Mouse (Mus musculus) neural tube, embryonic 11.5 days (tissue): Measurements from ENCODE around the gene Olfr1404. TPM values are rescaled to one million over a fixed set of nuclear protein-coding genes. Genes with fewer than 3 reads are reported as not detected.
"Not testable (repeated sequence)": the region's sequence is repeated elsewhere in the genome, so short reads cannot be mapped to it uniquely, and the experiment has no call there.

Source experiments
- ATAC-seq: fragments of 200-750 bp; cut with Nextera tagmentation; 2 replicates; pipeline ENCODE4 v1.8.0; 2017; ENCODE audit warnings: moderate number of reproducible peaks, mild to moderate bottlenecking, moderate TSS enrichment, moderate library complexity; ENCODE audit not compliant: insufficient read depth, low FRiP score, low TSS enrichment
- DNase-seq: peaks from one replicate; pipeline ENCODE4 v3.0.0-alpha.2; 2015; ENCODE audit warnings: low spot score
- H3K27ac ChIP-seq: fragments of 300-500 bp; sonication (generic); 2 replicates; pipeline ENCODE4 v1.5.1; 2014; ENCODE audit warnings: low read depth, mild to moderate bottlenecking, low read length
- H3K27me3 ChIP-seq: fragments of 300-500 bp; sonication (generic); 2 replicates; pipeline ENCODE4 v1.6.1; 2014; ENCODE audit warnings: mild to moderate bottlenecking, low read length, mixed read lengths; ENCODE audit not compliant: control insufficient read depth, insufficient read depth
- H3K36me3 ChIP-seq: fragments of 300-500 bp; sonication (generic); 2 replicates; pipeline ENCODE4 v1.6.1; 2014; ENCODE audit warnings: mild to moderate bottlenecking, low read length, moderate library complexity, mixed read lengths; ENCODE audit not compliant: control insufficient read depth, insufficient read depth
- H3K4me1 ChIP-seq: fragments of 300-500 bp; sonication (generic); 2 replicates; pipeline ENCODE4 v1.6.1; 2014; ENCODE audit warnings: low read length, mixed read lengths; ENCODE audit not compliant: control insufficient read depth, insufficient read depth
- H3K4me2 ChIP-seq: fragments of 300-500 bp; sonication (generic); 2 replicates; pipeline ENCODE4 v1.6.1; 2014; ENCODE audit warnings: low read depth, mild to moderate bottlenecking, moderate library complexity
- H3K4me3 ChIP-seq: fragments of 300-500 bp; sonication (generic); 2 replicates; pipeline ENCODE4 v1.5.1; 2014; ENCODE audit warnings: low read depth, low read length
- H3K9ac ChIP-seq: fragments of 300-500 bp; sonication (generic); 2 replicates; pipeline ENCODE4 v1.6.1; 2014; ENCODE audit warnings: mild to moderate bottlenecking, low read length
- H3K9me3 ChIP-seq: fragments of 300-500 bp; sonication (generic); 2 replicates; pipeline ENCODE4 v1.6.1; 2016; ENCODE audit warnings: low read length; ENCODE audit not compliant: control insufficient read depth
- WGBS: fragments of 180-500 bp; shearing (Covaris S2); extraction: QIAGEN DNeasy Blood & Tissue Kit; methylation state at CpG from one replicate; pipeline ENCODE4 v1.1.7; 2014; 5-methylcytosine and 5-hydroxymethylcytosine counted together
- polyA plus RNA-seq: library from polyadenylated mRNA; unstranded; fragments of >200 nt; fragmentation: Nextera tagmentation; extraction: Ambion mirVana; gene quantifications from 2 replicates; pipeline ENCODE4 v1.2.1, GENCODE M21; 2014

Gene Olfr1404
- polyA plus RNA-seq = not detected in 2 replicates

DNA sequence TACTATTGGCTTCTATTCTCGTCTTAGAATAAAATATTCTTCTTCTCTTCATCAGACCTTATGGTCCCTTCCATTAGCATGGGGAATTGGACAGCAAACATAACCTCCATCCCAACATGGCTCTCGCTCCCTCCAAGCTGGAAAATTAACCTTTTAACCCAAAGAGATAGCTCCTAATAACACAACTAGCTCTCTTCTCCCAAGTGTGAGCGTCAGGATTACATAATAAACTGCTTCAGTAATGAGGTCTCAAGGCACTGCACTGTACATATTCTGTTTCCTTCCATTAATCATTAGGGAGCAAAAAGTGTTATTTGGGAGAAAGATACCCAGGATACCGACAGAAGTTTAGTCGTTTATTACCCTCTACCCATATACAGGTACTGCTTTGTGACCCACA, at the start of gene Olfr1404:
Olfr1404 (plus strand) TSS at position 301 of the 400 bp plus-strand sequence.
- Histone ChIP-seq H3K4me2 (no peak within 1 kb of the TSS), H3K4me1 (no peaks in the 10 kb centered on the region), H3K9me3 (no peaks in the 10 kb centered on the region), H3K36me3 (no peaks in the 10 kb centered on the region), H3K4me3 (no peak within 1 kb of the TSS), H3K9ac (no peak within 1 kb of the TSS), H3K27me3 (no peaks in the 10 kb centered on the region), H3K27ac (no peak within 1 kb of the TSS)
- 82% methylated on average over 5 of the region's 5 CpGs for WGBS
- DNase-seq = no peak
- no peak for ATAC-seq

DNA sequence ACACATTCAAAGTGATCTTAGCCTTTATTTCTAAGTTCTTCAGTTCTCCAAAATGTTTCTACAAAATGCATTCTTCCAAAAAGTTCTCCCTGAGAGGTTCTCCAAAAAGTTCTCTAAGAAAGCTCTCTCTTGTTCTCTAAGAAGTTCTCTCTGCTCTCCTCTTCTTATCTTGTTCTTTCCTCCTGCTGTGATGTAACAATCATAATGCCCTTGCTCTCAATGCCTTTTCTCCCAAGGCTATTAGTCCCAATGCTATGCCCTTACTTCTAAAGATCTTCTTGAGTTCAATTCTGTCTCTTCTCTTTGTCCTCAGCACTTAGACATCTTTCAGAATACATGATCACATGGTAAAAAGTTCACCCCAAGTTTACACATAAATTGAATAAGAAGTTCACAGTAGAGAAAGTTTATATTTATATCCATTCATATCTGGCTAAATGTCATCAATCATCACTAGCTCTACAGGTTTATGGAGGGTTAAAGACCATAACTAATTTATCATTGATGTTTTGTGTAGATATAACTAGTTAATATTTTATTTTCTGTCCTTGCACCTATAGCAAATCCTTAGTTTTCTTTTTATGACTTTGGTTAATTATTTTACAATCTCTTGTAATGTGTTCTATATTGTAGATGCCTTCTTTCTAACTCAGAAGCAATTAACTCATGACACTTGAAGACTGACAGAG, 37.9 kb upstream of the Olfr1404 start:
- no peaks in the 10 kb centered on the region for H3K27me3 ChIP-seq
- DNase-seq (no peak), ATAC-seq (no peak; the same call in 1 of the 2 replicates)
- H3K4me3 ChIP-seq = no peak overlapping the region
- no peak overlapping the region for H3K27ac ChIP-seq
- H3K9me3 ChIP-seq = no peaks in the 10 kb centered on the region
- H3K4me1 ChIP-seq = no peaks in the 10 kb centered on the region
- H3K9ac ChIP-seq = no peak overlapping the region
- H3K4me2 ChIP-seq = no peak overlapping the region
- H3K36me3 ChIP-seq = no peaks in the 10 kb centered on the region

DNA sequence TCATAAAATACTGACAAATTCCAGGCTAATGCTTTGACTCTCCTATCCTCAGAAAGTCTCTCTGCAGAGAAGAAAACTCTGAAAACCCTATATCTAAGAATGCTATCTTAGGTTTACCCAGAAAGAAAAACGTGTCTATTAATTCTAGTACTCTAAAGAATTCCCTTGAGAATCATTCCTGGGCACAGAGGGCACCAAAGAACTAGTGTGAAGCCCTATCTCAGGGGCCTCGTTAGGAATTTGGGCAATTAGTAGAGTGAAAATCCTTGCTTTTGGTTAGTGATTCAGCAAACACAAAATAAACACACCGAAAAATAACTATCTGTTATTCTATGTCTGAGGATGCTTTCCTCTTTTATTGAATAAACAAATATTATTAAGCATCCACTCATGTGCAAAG, 21.7 kb upstream of the Olfr1404 start, which contains the start of gene Olfr1406:
Olfr1406 (minus strand) TSS at position 101 of the 400 bp plus-strand sequence.
- no peaks in the 10 kb centered on the region for H3K9me3 ChIP-seq
- H3K4me1 ChIP-seq = no peaks in the 10 kb centered on the region
- H3K9ac ChIP-seq = no peak within 1 kb of the TSS
- no peak within 1 kb of the TSS for H3K4me2 ChIP-seq
- WGBS = 69% methylated on average over 3 of the region's 3 CpGs
- H3K36me3 ChIP-seq = no peaks in the 10 kb centered on the region
- no peak within 1 kb of the TSS for H3K27ac ChIP-seq
- H3K4me3 ChIP-seq = no peak within 1 kb of the TSS
- H3K27me3 ChIP-seq = no peaks in the 10 kb centered on the region
- DNase-seq = no peak
- no peak for ATAC-seq

DNA sequence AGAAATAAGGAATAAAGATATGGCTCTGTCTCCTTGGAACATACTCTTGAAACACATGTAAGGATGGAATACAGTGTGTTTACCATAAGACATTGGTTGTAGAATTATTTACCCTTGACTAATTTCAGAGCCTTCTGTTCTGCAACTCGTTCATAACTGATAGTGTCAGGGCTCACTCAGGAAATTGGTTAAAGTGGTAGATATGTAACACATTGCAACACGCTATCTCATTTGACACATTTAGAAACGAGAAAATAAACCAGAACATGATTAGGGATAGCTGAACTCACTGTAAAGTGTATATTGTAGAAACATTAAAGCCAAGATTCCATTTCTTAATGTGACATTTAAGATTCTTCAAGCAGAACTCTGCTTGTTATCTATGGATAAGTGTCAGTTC, 20.1 kb upstream of the Olfr1404 start:
- H3K27me3 ChIP-seq = no peaks in the 10 kb centered on the region
- H3K9me3 ChIP-seq = no peaks in the 10 kb centered on the region
- no peak for DNase-seq
- H3K27ac ChIP-seq = no peak overlapping the region
- no peak overlapping the region for H3K4me2 ChIP-seq
- no peak for ATAC-seq
- WGBS = 85% methylated on average over 3 of the region's 3 CpGs
- H3K36me3 ChIP-seq = no peaks in the 10 kb centered on the region
- no peak overlapping the region for H3K9ac ChIP-seq
- H3K4me3 ChIP-seq = no peak overlapping the region
- H3K4me1 ChIP-seq = no peaks in the 10 kb centered on the region

GRCm38 (mm10) chr1:173196359-173196758, 15.8 kb upstream of the Olfr1404 start:
- DNase-seq = no peak
- no peaks in the 10 kb centered on the region for H3K36me3 ChIP-seq
- no peaks in the 10 kb centered on the region for H3K9me3 ChIP-seq
- no peak overlapping the region for H3K4me2 ChIP-seq
- H3K9ac ChIP-seq = no peak overlapping the region
- no peaks in the 10 kb centered on the region for H3K4me1 ChIP-seq
- no peak for ATAC-seq
- H3K27ac ChIP-seq = no peak overlapping the region
- WGBS = 89% methylated on average over 2 of the region's 2 CpGs
- H3K27me3 ChIP-seq = no peaks in the 10 kb centered on the region
- H3K4me3 ChIP-seq = no peak overlapping the region

GRCm38 (mm10) chr1:173197508-173197907, 14.7 kb upstream of the Olfr1404 start, which contains the start of gene Olfr218:
TSS of gene Olfr218 (plus strand) at chr1:173197808.
- DNase-seq = no peak
- no peaks in the 10 kb centered on the region for H3K4me1 ChIP-seq
- no peaks in the 10 kb centered on the region for H3K36me3 ChIP-seq
- no peak for ATAC-seq
- H3K4me3 ChIP-seq = no peak within 1 kb of the TSS
- H3K27ac ChIP-seq = no peak within 1 kb of the TSS
- no peaks in the 10 kb centered on the region for H3K27me3 ChIP-seq
- no peak within 1 kb of the TSS for H3K4me2 ChIP-seq
- no peaks in the 10 kb centered on the region for H3K9me3 ChIP-seq
- 84% methylated on average over 5 of the region's 5 CpGs for WGBS
- H3K9ac ChIP-seq = no peak within 1 kb of the TSS

- no peaks in the 10 kb centered on the region for H3K4me1 ChIP-seq
- no peaks in the 10 kb centered on the region for H3K36me3 ChIP-seq
- no peak for DNase-seq
- no peaks in the 10 kb centered on the region for H3K27me3 ChIP-seq
- H3K4me2 ChIP-seq = no peak overlapping the region
- ATAC-seq = no peak
- no peaks in the 10 kb centered on the region for H3K9me3 ChIP-seq
- no peak overlapping the region for H3K9ac ChIP-seq
- H3K27ac ChIP-seq = no peak overlapping the region
- no peak overlapping the region for H3K4me3 ChIP-seq
- WGBS = 94% methylated on average over 3 of the region's 3 CpGs
Observed at GRCm38 (mm10) chr1:173216481-173216880, 4.3 kb downstream of the Olfr1404 start.

- no peak within 1 kb of the TSS for H3K4me3 ChIP-seq
- no peaks in the 10 kb centered on the region for H3K36me3 ChIP-seq
- H3K9me3 ChIP-seq = no peaks in the 10 kb centered on the region
- no peaks in the 10 kb centered on the region for H3K27me3 ChIP-seq
- H3K4me2 ChIP-seq = no peak within 1 kb of the TSS
- DNase-seq = no peak
- no peak within 1 kb of the TSS for H3K9ac ChIP-seq
- H3K4me1 ChIP-seq = no peaks in the 10 kb centered on the region
- no peak for ATAC-seq
- no peak within 1 kb of the TSS for H3K27ac ChIP-seq
- WGBS = 88% methylated on average over 2 of the region's 2 CpGs
Observed at GRCm38 (mm10) chr1:173227081-173227480, 14.9 kb downstream of the Olfr1404 start, which contains the start of gene Fcer1a. TSS of gene Fcer1a (minus strand) at chr1:173227214.

DNA sequence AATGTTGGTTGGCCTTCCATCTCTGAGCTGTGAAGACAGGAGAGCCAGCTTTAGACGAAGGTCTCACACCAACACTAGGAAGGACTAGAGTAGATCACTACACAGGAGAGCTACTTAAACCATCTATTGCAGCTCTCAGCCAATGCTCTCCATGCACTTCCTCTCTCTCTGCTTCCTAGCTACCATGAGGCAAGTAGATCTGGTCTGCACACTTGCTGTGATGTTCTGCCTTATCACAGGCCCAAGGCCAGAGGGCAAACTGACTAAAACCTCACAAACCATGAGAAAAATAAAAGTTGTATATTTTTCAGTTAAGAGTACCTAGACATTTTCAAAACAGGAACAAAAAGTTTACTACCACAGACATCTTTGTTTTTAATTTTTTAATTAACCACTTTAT, 24.8 kb downstream of the Olfr1404 start:
- not testable (repeated sequence) for H3K4me1 ChIP-seq, H3K27ac ChIP-seq, H3K4me2 ChIP-seq, ATAC-seq, H3K36me3 ChIP-seq, DNase-seq, H3K9me3 ChIP-seq, H3K9ac ChIP-seq, H3K27me3 ChIP-seq, H3K4me3 ChIP-seq
- WGBS = 83% methylated on average over 1 of the region's 1 CpGs
